Mouse (Mus musculus): ENCODE measurements around the gene Usp40. TPM values are rescaled to one million over a fixed set of nuclear protein-coding genes. Genes with fewer than 3 reads are reported as not detected.

Usp40 gene
- polyA plus RNA-seq, 1 experiment from 2014 or later = 26.7 TPM

DNA sequence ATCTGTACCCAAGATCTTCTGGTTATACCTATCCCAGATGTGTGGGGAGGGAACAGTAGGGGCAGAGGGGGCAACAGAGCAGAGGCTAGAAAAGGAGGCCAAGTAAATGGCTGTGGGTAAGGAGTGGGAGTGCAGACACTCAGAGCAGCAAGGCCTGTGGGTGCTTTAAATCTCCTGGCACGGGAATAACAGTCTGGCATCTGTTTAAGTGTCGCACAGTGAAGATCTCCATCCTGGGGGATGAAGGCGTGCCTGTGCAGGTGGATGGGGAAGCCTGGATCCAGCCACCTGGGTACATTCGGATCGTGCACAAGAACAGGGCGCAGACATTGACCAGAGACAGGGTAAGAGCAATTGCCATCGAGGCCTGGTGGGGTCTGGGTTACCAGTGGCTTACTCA, 72.3 kb downstream of the Usp40 start:
- WGBS = 91% methylated on average over 7 of the region's 7 CpGs
- Histone ChIP-seq H3K36me3 (peaks cover 40% of the 10 kb centered on the region), H3K4me1 (no peaks in the 10 kb centered on the region)

DNA sequence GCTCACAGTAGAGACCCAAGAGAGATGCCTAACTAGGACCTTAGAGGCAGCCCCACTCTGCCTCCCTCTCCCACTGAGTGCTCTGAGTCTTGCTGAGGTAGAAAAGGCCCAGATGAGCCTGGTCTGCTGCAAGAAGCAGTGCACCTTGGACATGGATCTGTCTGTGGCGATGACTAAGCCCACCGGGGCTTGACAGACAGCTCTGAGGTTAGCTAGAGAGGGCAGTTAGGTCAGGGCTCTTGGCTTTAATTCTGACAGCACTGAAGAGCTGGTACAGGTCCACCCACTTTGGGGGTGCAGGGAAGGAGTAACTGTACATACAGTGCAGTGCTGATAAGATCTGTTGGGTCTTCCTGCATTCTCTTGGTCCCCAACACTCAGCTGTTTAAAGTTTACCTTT, 72.8 kb downstream of the Usp40 start:
- Histone ChIP-seq H3K27me3 (no peaks in the 10 kb centered on the region), H3K36me3 (peaks cover 37% of the 10 kb centered on the region), H3K27ac (replicated peaks) (no peak overlapping the region), H3K4me3 (no peak overlapping the region), H3K4me1 (no peaks in the 10 kb centered on the region), H3K4me2 (replicated peaks) (no peak overlapping the region), H3K9ac (replicated peaks) (no peak overlapping the region), H3K9me3 (no peaks in the 10 kb centered on the region)
- WGBS = 93% methylated on average over 2 of the region's 2 CpGs
- ATAC-seq (replicated peaks) = no peak

More for the DNA sequence above, 72.3 kb downstream of the Usp40 start:
- Histone ChIP-seq H3K4me2 (replicated peaks) (no peak overlapping the region), H3K27me3 (no peaks in the 10 kb centered on the region), H3K9ac (replicated peaks) (no peak overlapping the region), H3K27ac (replicated peaks) (no peak overlapping the region), H3K4me3 (no peak overlapping the region), H3K9me3 (no peaks in the 10 kb centered on the region)
- ATAC-seq (replicated peaks) = no peak

GRCm38 (mm10) chr1:87935095-87935494, 73.3 kb downstream of the Usp40 start:
- Histone ChIP-seq H3K9me3 (no peaks in the 10 kb centered on the region), H3K36me3 (peaks cover 35% of the 10 kb centered on the region), H3K4me2 (replicated peaks) (no peak overlapping the region), H3K4me3 (no peak overlapping the region), H3K27ac (replicated peaks) (no peak overlapping the region), H3K9ac (replicated peaks) (no peak overlapping the region), H3K4me1 (0 out of 2 replicates have a peak, but pooled peaks cover under 1% of the 10 kb centered on the region), H3K27me3 (no peaks in the 10 kb centered on the region)
- 94% methylated on average over 9 of the region's 9 CpGs for WGBS
- ATAC-seq (replicated peaks) = no peak

DNA sequence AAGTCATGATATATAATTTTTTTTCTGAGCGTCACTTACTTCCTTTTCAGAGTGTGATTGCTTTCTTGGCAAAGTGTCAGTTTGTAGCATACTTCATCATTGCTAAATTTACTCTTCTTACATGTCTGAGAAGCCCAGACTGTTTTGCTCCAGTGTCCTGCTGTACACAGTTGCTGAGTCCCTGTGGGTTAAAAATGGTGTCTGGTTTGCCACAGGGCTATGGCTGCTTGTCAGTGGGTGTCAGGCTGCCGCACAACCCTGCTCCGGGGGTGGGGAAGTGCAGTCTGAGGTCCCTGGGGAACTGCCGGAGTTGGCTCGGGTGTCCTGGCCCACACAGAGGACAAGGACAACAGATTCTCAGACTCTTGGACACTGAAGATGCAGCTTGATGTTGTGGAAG, 75.3 kb downstream of the Usp40 start:
- 83% methylated on average over 5 of the region's 5 CpGs for WGBS
- Histone ChIP-seq H3K4me3 (no peak overlapping the region), H3K9ac (replicated peaks) (no peak overlapping the region), H3K4me2 (replicated peaks) (no peak overlapping the region), H3K27ac (replicated peaks) (no peak overlapping the region), H3K9me3 (no peaks in the 10 kb centered on the region), H3K36me3 (peaks cover 27% of the 10 kb centered on the region), H3K4me1 (0 out of 2 replicates have a peak, but pooled peaks cover 6% of the 10 kb centered on the region), H3K27me3 (no peaks in the 10 kb centered on the region)
- no peak for ATAC-seq (replicated peaks)

- Histone ChIP-seq H3K36me3 (peaks cover 44% of the 10 kb centered on the region), H3K4me3 (no peak overlapping the region)
- 35% methylated on average over 5 of the region's 5 CpGs for WGBS
Measured at GRCm38 (mm10) chr1:87929730-87930129, 78.6 kb downstream of the Usp40 start.

GRCm38 (mm10) chr1:87924888-87925287, 83.5 kb downstream of the Usp40 start:
- 96% methylated on average over 4 of the region's 4 CpGs for WGBS
- peaks cover 38% of the 10 kb centered on the region for H3K36me3 ChIP-seq

More at GRCm38 (mm10) chr1:87929730-87930129, 78.6 kb downstream of the Usp40 start:
- Histone ChIP-seq H3K4me2 (replicated peaks) (no peak overlapping the region), H3K27me3 (no peaks in the 10 kb centered on the region), H3K27ac (replicated peaks) (no peak overlapping the region), H3K9ac (replicated peaks) (no peak overlapping the region), H3K9me3 (no peaks in the 10 kb centered on the region), H3K4me1 (0 out of 2 replicates have a peak, but pooled peaks cover 6% of the 10 kb centered on the region)
- no peak for ATAC-seq (replicated peaks)

DNA sequence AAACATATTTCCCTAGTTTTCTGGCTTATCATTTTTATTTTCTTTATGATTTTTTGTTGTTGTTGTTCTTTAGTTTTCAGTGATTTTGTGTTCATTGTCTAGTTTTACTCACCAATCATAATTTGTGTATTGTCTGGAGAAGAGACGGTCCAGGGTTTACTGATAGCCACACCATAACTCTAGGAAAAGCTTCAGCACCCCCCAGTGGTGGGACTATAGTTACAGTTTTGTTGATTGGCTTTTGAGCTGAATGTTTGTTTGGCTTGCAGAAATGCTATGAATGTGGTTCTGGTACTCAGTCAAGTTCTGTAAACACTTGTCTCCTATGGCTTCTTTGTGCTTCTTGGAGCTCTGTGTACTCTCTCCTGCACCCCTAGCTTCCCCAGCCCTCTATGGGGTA, 85.7 kb downstream of the Usp40 start:
- Histone ChIP-seq H3K4me1 (no peaks in the 10 kb centered on the region), H3K4me2 (replicated peaks) (no peak overlapping the region), H3K9ac (replicated peaks) (no peak overlapping the region), H3K27me3 (no peaks in the 10 kb centered on the region), H3K36me3 (peaks cover 46% of the 10 kb centered on the region), H3K9me3 (no peaks in the 10 kb centered on the region), H3K27ac (replicated peaks) (no peak overlapping the region), H3K4me3 (no peak overlapping the region)
- WGBS = 60% methylated on average over 1 of the region's 1 CpGs
- ATAC-seq (replicated peaks) = no peak

More at GRCm38 (mm10) chr1:87924888-87925287, 83.5 kb downstream of the Usp40 start:
- Histone ChIP-seq H3K4me1 (0 out of 2 replicates have a peak, but pooled peaks cover 3% of the 10 kb centered on the region), H3K9ac (replicated peaks) (no peak overlapping the region), H3K27ac (replicated peaks) (no peak overlapping the region), H3K4me2 (replicated peaks) (no peak overlapping the region), H3K27me3 (no peaks in the 10 kb centered on the region), H3K9me3 (no peaks in the 10 kb centered on the region), H3K4me3 (no peak overlapping the region)
- no peak for ATAC-seq (replicated peaks)

DNA sequence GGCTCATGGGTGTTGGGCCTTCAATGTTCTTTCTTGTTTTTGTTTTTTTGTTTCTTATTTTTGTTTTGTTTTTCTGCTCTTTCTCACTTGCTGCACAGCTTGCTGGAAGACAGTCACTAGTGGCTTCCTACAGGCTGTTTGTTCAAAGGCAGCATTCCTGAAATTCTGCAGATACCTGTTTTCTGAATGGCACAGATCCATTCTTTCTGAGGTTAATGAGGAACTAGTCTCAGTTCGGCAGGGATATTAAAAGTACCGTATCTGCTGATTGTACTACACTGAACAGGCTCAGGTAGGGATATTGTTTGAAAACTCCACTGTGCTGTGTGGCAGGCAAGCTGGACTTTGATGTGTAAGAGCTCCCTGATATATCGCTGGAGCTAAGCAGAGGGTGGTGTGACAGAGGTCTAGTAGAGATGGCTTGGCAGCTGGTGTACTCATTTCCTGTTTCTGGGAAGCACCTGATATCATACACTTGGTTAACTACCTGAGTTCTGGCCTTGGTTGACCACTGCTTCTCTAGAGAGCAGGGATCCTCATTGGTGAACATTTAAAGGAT, 88.2 kb downstream of the Usp40 start:
- Histone ChIP-seq H3K27ac (replicated peaks) (no peak overlapping the region), H3K4me1 (no peaks in the 10 kb centered on the region), H3K36me3 (peaks cover 27% of the 10 kb centered on the region), H3K9me3 (no peaks in the 10 kb centered on the region), H3K27me3 (no peaks in the 10 kb centered on the region), H3K9ac (replicated peaks) (no peak overlapping the region), H3K4me2 (replicated peaks) (no peak overlapping the region), H3K4me3 (no peak overlapping the region)
- 89% methylated on average over 3 of the region's 3 CpGs for WGBS
- ATAC-seq (replicated peaks) = no peak

GRCm38 (mm10) chr1:87918061-87918460, 90.3 kb downstream of the Usp40 start:
- Histone ChIP-seq H3K4me1 (no peaks in the 10 kb centered on the region), H3K36me3 (peaks cover 20% of the 10 kb centered on the region; the same call in 1 of the 2 replicates), H3K27ac (replicated peaks) (no peak overlapping the region), H3K27me3 (no peaks in the 10 kb centered on the region), H3K9me3 (no peaks in the 10 kb centered on the region), H3K4me3 (no peak overlapping the region), H3K9ac (replicated peaks) (no peak overlapping the region), H3K4me2 (replicated peaks) (no peak overlapping the region)
- WGBS = 75% methylated on average over 2 of the region's 2 CpGs
- no peak for ATAC-seq (replicated peaks)

- H3K36me3 ChIP-seq = peaks cover 20% of the 10 kb centered on the region; the same call in 1 of the 2 replicates
- no peaks in the 10 kb centered on the region for H3K9me3 ChIP-seq
- H3K4me2 ChIP-seq (replicated peaks) = no peak overlapping the region
- no peak overlapping the region for H3K4me3 ChIP-seq
- no peaks in the 10 kb centered on the region for H3K4me1 ChIP-seq
- H3K9ac ChIP-seq (replicated peaks) = no peak overlapping the region
- 94% methylated on average over 3 of the region's 3 CpGs for WGBS
- H3K27me3 ChIP-seq = no peaks in the 10 kb centered on the region
- no peak for ATAC-seq (replicated peaks)
- H3K27ac ChIP-seq (replicated peaks) = no peak overlapping the region
Measured at GRCm38 (mm10) chr1:87917361-87917760, 91.0 kb downstream of the Usp40 start.

- Histone ChIP-seq H3K4me1 (no peaks in the 10 kb centered on the region), H3K36me3 (peaks cover 7% of the 10 kb centered on the region; the same call in 1 of the 2 replicates), H3K27me3 (no peaks in the 10 kb centered on the region), H3K4me3 (no peak overlapping the region), H3K9ac (replicated peaks) (no peak overlapping the region), H3K4me2 (replicated peaks) (no peak overlapping the region), H3K9me3 (no peaks in the 10 kb centered on the region), H3K27ac (replicated peaks) (no peak overlapping the region)
- no peak for ATAC-seq (replicated peaks)
Measured at GRCm38 (mm10) chr1:87913356-87913755, 95.0 kb downstream of the Usp40 start.

DNA sequence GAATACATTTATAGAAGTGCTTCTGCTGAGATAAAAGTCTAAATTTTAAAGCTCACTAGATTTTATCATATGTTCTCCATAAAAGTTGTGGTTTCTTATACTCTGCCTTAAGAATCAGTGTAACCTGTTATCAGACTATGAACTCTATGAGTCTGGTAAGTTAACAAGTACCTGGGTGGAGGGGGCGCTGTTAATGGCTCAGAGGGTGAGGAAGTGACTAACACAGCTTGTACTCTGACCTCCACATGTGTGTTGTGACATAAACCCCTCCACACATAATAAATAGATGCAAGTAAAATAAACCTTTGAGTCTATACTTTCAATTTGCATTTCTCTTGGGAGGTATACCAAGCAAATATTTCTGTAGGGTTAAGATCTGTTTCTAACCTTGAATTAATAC, 97.9 kb downstream of the Usp40 start:
- H3K9ac ChIP-seq (replicated peaks) = no peak overlapping the region
- no peak for ATAC-seq (replicated peaks)
- 97% methylated on average over 1 of the region's 1 CpGs for WGBS

GRCm38 (mm10) chr1:87909565-87909964, 98.8 kb downstream of the Usp40 start:
- Histone ChIP-seq H3K9ac (replicated peaks) (no peak overlapping the region), H3K4me3 (no peak overlapping the region), H3K9me3 (no peaks in the 10 kb centered on the region), H3K27me3 (no peaks in the 10 kb centered on the region), H3K4me1 (no peaks in the 10 kb centered on the region), H3K27ac (replicated peaks) (no peak overlapping the region), H3K36me3 (no peaks in the 10 kb centered on the region), H3K4me2 (replicated peaks) (no peak overlapping the region)
- ATAC-seq (replicated peaks) = no peak

More for the DNA sequence above, 97.9 kb downstream of the Usp40 start:
- Histone ChIP-seq H3K27ac (replicated peaks) (no peak overlapping the region), H3K36me3 (no peaks in the 10 kb centered on the region), H3K4me1 (no peaks in the 10 kb centered on the region), H3K9me3 (no peaks in the 10 kb centered on the region), H3K27me3 (no peaks in the 10 kb centered on the region), H3K4me2 (replicated peaks) (no peak overlapping the region), H3K4me3 (no peak overlapping the region)
